Mouse (Mus musculus) bone marrow macrophage, adult 2 months (primary cell): ENCODE measurements around the gene Clns1a. TPM values are rescaled to one million over a fixed set of nuclear protein-coding genes. Genes with fewer than 3 reads are reported as not detected.
A peak's percentile ranks its signal among the peaks of the same experiment; 100 is the strongest.

Experiments used
- H3K27ac ChIP-seq: 2 replicates; pipeline ENCODE4 v1.5.1; 2012; ENCODE audit warnings: low read depth, low read length; ENCODE audit not compliant: insufficient read depth
- H3K4me1 ChIP-seq: 2 replicates; pipeline ENCODE4 v1.6.1; 2012; ENCODE audit warnings: low read length; ENCODE audit not compliant: control insufficient read depth, insufficient read depth
- H3K4me3 ChIP-seq: 2 replicates; pipeline ENCODE4 v1.5.1; 2012; ENCODE audit warnings: mild to moderate bottlenecking, low read length, moderate library complexity; ENCODE audit not compliant: insufficient read depth
- CTCF ChIP-seq: IDR thresholded peaks from 2 replicates; pipeline ENCODE4 v1.5.1; 2012; ENCODE audit warnings: low read depth, mild to moderate bottlenecking, low read length, moderate library complexity
- POLR2A ChIP-seq: IDR thresholded peaks from 2 replicates; pipeline ENCODE4 v1.6.1; 2012; ENCODE audit warnings: mild to moderate bottlenecking, low read depth, low read length, borderline replicate concordance
- polyA plus RNA-seq: library from polyadenylated mRNA; stranded (reverse); fragments of >200 nt; gene quantifications from 2 replicates; pipeline ENCODE4 v1.2.4, GENCODE M21; 2012; ENCODE audit not compliant: missing spikeins, insufficient read depth, insufficient read length

The Clns1a gene
- polyA plus RNA-seq, 1 experiment: 41.0 TPM

DNA sequence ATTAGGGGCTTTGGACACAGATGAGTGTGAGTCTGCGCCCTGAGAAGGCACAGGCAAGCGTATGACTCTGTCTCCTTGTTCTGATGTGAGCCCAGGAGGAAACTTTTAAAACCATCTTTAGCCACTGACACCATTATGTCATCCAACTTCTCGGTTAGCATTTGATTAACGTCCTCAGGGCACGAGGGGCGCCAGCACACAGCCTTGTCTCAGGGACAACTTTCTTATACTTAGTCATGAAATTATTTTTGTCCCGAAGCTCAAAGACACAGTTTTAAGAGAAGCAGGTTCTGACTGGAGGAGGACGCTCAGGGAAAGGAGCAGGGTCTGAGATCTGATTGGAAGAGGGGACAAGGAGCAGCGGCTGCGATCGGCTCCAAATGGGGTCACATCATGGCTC lies 68.2 kb downstream of the Clns1a start:
- H3K4me1 ChIP-seq: peaks cover 32% of the 10 kb centered on the region
- TF ChIP-seq CTCF (no peak), POLR2A (no peak)
- peak overlapping the region; percentile 46 for H3K4me3 ChIP-seq
- H3K27ac ChIP-seq: peak overlapping the region; percentile 97

DNA sequence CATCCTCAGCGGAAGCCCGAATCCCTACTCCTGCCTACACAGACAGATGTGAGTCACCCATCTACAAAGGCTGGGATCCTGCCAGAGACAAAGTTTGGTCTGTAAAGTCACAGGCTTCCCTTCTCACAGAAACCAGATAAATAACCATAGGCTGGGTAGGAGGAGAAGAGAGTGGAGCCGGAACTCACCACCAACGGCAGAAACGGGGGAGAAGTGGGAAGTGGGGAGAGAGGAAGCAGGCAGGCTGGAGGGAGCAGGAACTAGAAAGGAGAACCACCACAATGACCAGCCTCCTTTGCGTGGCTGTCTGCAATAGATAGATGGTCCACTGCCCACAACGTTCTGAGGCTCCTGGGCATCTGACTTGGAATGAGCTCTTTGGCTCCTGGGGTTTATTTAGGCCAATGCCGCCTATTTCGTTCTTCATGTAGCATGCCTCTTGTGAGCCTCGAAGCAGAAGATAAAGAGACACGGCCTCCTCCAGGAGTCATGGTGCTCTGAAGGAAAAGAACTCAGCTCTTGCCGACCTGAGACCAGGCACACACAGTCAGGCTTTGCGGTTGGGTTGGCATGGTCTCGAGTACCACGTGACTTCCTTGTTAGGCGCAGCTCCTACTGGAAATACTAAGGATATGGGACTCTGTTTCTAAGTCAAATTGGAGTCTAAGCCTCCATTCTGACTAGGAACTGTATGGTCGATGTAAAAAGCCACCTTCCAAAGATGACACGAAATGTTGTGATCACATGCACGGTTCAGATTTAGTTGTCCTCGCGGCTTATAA lies 68.9 kb downstream of the Clns1a start:
- TF ChIP-seq POLR2A (no peak; the same call in 1 of the 2 replicates), CTCF (no peak)
- H3K27ac ChIP-seq: peak overlapping the region; percentile 97
- peaks cover 32% of the 10 kb centered on the region for H3K4me1 ChIP-seq
- peak overlapping the region; percentile 46 for H3K4me3 ChIP-seq

DNA sequence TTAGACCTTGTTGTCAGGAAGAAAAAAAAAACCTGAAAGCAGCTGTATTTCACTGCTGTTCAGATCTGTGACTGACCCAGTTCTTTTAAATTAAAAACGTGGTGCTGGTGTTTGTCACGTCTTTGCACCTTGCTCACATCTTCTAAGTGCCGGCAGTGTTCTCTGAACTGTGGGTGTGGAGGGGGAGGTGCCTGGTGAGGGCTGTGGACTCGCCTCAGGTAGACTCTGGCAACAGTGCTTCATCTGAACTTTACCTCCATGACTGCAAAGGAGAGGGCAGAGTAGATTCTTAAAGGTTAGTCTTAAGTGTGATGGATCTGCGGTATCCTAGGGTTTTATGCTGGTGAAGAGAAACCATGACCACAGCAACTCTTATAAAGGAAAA lies 69.5 kb downstream of the Clns1a start:
- Histone ChIP-seq H3K4me3 (peak overlapping the region; percentile 28), H3K4me1 (peaks cover 34% of the 10 kb centered on the region), H3K27ac (peak overlapping the region; percentile 97)
- TF ChIP-seq CTCF: no peak
- no peak for TF ChIP-seq POLR2A

DNA sequence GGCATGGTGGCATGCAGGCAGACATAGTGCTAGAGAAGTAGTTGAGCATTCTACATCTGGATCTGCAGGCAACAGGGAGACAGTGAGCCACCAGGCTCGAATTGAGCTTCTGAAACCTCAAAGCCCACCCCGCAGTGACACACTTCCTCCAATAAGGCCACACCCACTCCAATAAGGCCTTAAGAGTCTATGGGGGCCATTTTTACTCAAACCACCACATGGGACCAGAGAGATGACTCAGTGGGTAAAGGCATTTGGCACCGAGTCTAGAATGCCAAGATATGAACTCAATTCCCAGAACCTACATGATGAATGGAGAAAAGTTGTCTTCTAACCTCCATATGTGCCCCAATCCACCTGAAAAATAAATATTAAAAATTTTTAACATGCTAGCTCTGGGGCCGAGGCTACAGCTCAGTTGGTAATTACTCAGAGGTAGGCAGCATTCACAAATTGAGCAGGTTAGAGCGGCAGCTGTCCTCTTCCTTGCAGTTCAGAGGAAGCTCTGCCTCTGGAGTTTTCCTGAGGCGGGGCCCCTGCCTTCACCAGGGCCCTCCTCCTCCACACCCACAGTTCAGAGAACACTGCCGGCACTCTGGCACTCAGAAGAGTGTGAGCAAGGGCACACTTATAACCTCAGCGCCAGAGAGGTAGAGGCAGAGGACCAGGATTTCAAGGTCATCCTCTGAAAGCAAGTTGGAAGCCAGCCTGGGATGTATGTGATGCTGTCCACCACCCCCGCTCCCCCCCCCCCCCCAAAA lies 70.2 kb downstream of the Clns1a start:
- TF ChIP-seq POLR2A (no peak), CTCF (no peak)
- Histone ChIP-seq H3K4me3 (peak overlapping the region; percentile 28; the same call in 1 of the 2 replicates), H3K4me1 (peaks cover 36% of the 10 kb centered on the region), H3K27ac (peak overlapping the region; percentile 97)

DNA sequence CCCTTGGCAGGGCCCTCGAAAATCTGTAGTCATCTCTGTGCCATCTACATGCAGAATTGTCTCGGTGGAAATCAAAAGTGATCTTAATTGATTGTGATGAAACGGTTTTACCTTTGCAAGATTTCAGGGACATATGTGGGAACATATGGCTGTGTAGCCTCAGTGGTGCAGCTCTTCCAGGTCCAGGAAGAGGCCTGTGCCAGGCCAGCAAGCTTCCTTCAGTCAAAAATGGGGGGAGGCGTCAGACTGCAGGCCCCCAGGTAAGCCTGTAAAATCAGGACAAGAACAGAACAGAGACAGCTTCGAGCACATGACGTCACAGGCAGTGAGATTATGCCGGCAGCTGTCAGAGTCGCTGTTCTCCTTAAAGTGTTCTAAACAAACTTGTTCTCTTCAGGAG lies 71.4 kb downstream of the Clns1a start:
- TF ChIP-seq CTCF: no peak
- no peak for TF ChIP-seq POLR2A
- Histone ChIP-seq H3K4me1 (peaks cover 36% of the 10 kb centered on the region), H3K27ac (no peak overlapping the region), H3K4me3 (no peak overlapping the region)

DNA sequence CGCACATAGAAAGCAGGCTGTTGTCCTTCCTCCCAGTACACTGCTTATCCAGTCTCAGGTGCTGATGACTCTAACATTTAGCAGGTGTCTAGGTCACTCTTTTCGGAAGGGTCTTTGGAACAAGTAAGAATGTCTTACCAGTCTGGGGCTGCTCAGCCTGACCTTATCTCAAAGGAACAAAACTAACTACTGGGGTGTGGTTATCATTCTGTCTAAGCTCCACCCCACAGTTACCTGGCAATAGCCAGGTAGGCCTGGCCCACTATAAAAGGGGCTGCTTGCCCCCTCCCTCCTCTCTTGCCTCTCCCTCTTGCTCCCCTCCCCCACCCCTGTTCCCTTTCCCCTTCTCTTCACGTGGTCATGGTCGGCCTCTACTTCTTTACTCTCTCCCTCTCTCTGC lies 72.6 kb downstream of the Clns1a start:
- peaks cover 32% of the 10 kb centered on the region for H3K4me1 ChIP-seq
- no peak overlapping the region for H3K27ac ChIP-seq
- no peak overlapping the region for H3K4me3 ChIP-seq
- TF ChIP-seq POLR2A (no peak), CTCF (no peak)

Other genes starting within 250 kb of the Clns1a start
- not detected in 2 replicates for gene Kctd14, start 245.3 kb upstream of the Clns1a start, polyA plus RNA-seq
- 17.6 and 18.0 TPM in 2 replicates for gene Ints4, start 215.7 kb upstream of the Clns1a start, polyA plus RNA-seq
- gene Aamdc, start 117.1 kb upstream of the Clns1a start, polyA plus RNA-seq: 15.9 and 20.6 TPM in 2 replicates
- 23.1 and 31.4 TPM in 2 replicates for gene Rsf1, start 116.7 kb upstream of the Clns1a start, polyA plus RNA-seq
- gene Aqp11, start 41.7 kb downstream of the Clns1a start, polyA plus RNA-seq: 1.6 TPM in 1 of 2 replicates, not detected in the other
- gene Pak1, start 91.9 kb downstream of the Clns1a start, polyA plus RNA-seq: 90.9 and 92.7 TPM in 2 replicates
- not detected in 2 replicates for gene Gdpd4, start 223.3 kb downstream of the Clns1a start, polyA plus RNA-seq